16 mouse cellular contexts compared by ENCODE assay signal in genomic region chr19:8870381-8870780, GRCm38 (mm10). TPM values are rescaled to one million over a fixed set of nuclear protein-coding genes. Genes with fewer than 3 reads are reported as not detected.
A peak's percentile ranks its signal among the peaks of the same experiment; 100 is the strongest.
DNase-seq lines count a peak whose midpoint lies in the region; ATAC-seq and TF ChIP-seq lines count a peak whose summit lies in the region.
"Not testable (repeated sequence)": the region's sequence is repeated elsewhere in the genome, so short reads cannot be mapped to it uniquely, and the experiment has no call there.
"Had no signal": no experiment of that assay in that cellular context is flagged by ENCODE, and none has a peak within 500 bp of the region (broad histone marks: within the 10 kb centered on the region; RNA-seq: fewer than 3 reads in every experiment).

No protein-coding gene starts in this region.

- 64% methylated on average over 3 of the region's 3 CpGs for WGBS in forebrain, embryonic 13.5 days
- 79% methylated on average over 3 of the region's 3 CpGs for WGBS in heart, embryonic 16.5 days
- WGBS in intestine, embryonic 14.5 days: 87% methylated on average over 3 of the region's 3 CpGs
- WGBS in limb, embryonic 13.5 days: 85% methylated on average over 3 of the region's 3 CpGs
- 56% methylated on average over 3 of the region's 3 CpGs for WGBS in liver, postnatal 0 days (ENCODE audit: insufficient replicate concordance)
- whole genome bisulfite sequencing in midbrain, embryonic 15.5 days: 79% methylated on average over 3 of the region's 3 CpGs
- 75% methylated on average over 1 of the region's 3 CpGs for WGBS in stomach, postnatal 0 days

- H3K4me1 ChIP-seq in MEL (ENCODE audit: control insufficient read depth in 1 of 2, insufficient read depth in 2 of 2, low read length in 2 of 2): peaks cover 10 to 21% of the 10 kb centered on the region in 2 experiments; a peak in 3 of 4 replicates
- H3K4me1 ChIP-seq in forebrain, embryonic 13.5 days: peaks cover 13% of the 10 kb centered on the region
- H3K4me1 ChIP-seq in heart, embryonic 16.5 days (ENCODE audit: control insufficient read depth, insufficient read depth, low read length); intestine, embryonic 14.5 days (replicated peaks; ENCODE audit: control insufficient read depth, insufficient read depth, low read length); limb, embryonic 13.5 days; stomach, postnatal 0 days (replicated peaks; ENCODE audit: control insufficient read depth, insufficient read depth): not testable (repeated sequence)
- peaks cover 11% of the 10 kb centered on the region; the same call in 1 of the 2 replicates for H3K4me1 ChIP-seq in liver, postnatal 0 days (ENCODE audit: insufficient read depth)
- peaks cover 15% of the 10 kb centered on the region for H3K4me1 ChIP-seq in midbrain, embryonic 15.5 days

- peaks cover 8 to 26% of the 10 kb centered on the region in 2 experiments for H3K36me3 ChIP-seq in MEL (ENCODE audit: control insufficient read depth in 1 of 2, insufficient read depth in 2 of 2, low read length in 2 of 2)
- peaks cover 24% of the 10 kb centered on the region for H3K36me3 ChIP-seq in forebrain, embryonic 13.5 days (ENCODE audit: poor library complexity, severe bottlenecking)
- peaks cover 21% of the 10 kb centered on the region for H3K36me3 ChIP-seq in heart, embryonic 16.5 days (ENCODE audit: control insufficient read depth, insufficient read depth)
- peaks cover 25% of the 10 kb centered on the region for H3K36me3 ChIP-seq in intestine, embryonic 14.5 days (ENCODE audit: control insufficient read depth, insufficient read depth, low read length)
- H3K36me3 ChIP-seq in limb, embryonic 13.5 days: peaks cover 25% of the 10 kb centered on the region
- peaks cover 18% of the 10 kb centered on the region for H3K36me3 ChIP-seq in liver, postnatal 0 days (replicated peaks; ENCODE audit: insufficient read depth, low read length)
- H3K36me3 ChIP-seq in midbrain, embryonic 15.5 days (replicated peaks): peaks cover 21% of the 10 kb centered on the region
- H3K36me3 ChIP-seq in stomach, postnatal 0 days (ENCODE audit: control insufficient read depth, insufficient read depth, low read length): peaks cover 18% of the 10 kb centered on the region

- H3K79me2 ChIP-seq in MEL (ENCODE audit: control insufficient read depth, insufficient read depth, low read length, poor library complexity): peaks cover 15% of the 10 kb centered on the region

- peak overlapping the region; percentile 96; the same call in 1 of the 2 replicates for H3K4me2 ChIP-seq in forebrain, embryonic 13.5 days
- peak overlapping the region; percentile 63 for H3K4me2 ChIP-seq in heart, embryonic 16.5 days (ENCODE audit: low read depth, low read length)
- peak overlapping the region; percentile 59 for H3K4me2 ChIP-seq in intestine, embryonic 14.5 days (ENCODE audit: low read length)
- peak overlapping the region; percentile 92 for H3K4me2 ChIP-seq in limb, embryonic 13.5 days (replicated peaks)
- H3K4me2 ChIP-seq in liver, postnatal 0 days (ENCODE audit: low read depth, low read length): peak overlapping the region; percentile 77
- peak overlapping the region; percentile 91 for H3K4me2 ChIP-seq in midbrain, embryonic 15.5 days
- H3K4me2 ChIP-seq in stomach, postnatal 0 days (replicated peaks; ENCODE audit: low read depth): peak overlapping the region; percentile 93; the same call in 1 of the 2 replicates

- H3K27ac ChIP-seq in MEL (ENCODE audit: control insufficient read depth, low read depth, low read length): peak overlapping the region; percentile 74; the same call in 1 of the 2 replicates
- H3K27ac ChIP-seq in forebrain, embryonic 13.5 days; heart, embryonic 16.5 days (ENCODE audit: low read length); intestine, embryonic 14.5 days (ENCODE audit: low read depth); limb, embryonic 13.5 days; midbrain, embryonic 15.5 days; stomach, postnatal 0 days (replicated peaks): not testable (repeated sequence)
- peak overlapping the region; percentile 86 for H3K27ac ChIP-seq in liver, postnatal 0 days (ENCODE audit: low read depth)

- not testable (repeated sequence) for H3K27me3 ChIP-seq in MEL (ENCODE audit: control insufficient read depth in 1 of 2, insufficient read depth in 2 of 2, low read length in 2 of 2); forebrain, embryonic 13.5 days; heart, embryonic 16.5 days (ENCODE audit: control insufficient read depth, insufficient read depth, low read length); intestine, embryonic 14.5 days (replicated peaks; ENCODE audit: control insufficient read depth, insufficient read depth, low read length); limb, embryonic 13.5 days; liver, postnatal 0 days (ENCODE audit: insufficient read depth, low read length); midbrain, embryonic 15.5 days (replicated peaks); stomach, postnatal 0 days (ENCODE audit: control insufficient read depth, insufficient read depth, low read length)

- ATAC-seq in forebrain, embryonic 13.5 days; heart, embryonic 16.5 days (replicated peaks; ENCODE audit: extremely low read depth, insufficient read depth, low FRiP score); intestine, embryonic 14.5 days (replicated peaks; ENCODE audit: low FRiP score, low TSS enrichment, low read depth); limb, embryonic 13.5 days (ENCODE audit: low FRiP score, low read depth); liver, postnatal 0 days; midbrain, embryonic 15.5 days (replicated peaks); stomach, postnatal 0 days (ENCODE audit: low FRiP score, low TSS enrichment): not testable (repeated sequence)

- H3K9me3 ChIP-seq in MEL (replicated peaks; ENCODE audit: insufficient read depth, low read length); forebrain, embryonic 13.5 days (replicated peaks); heart, embryonic 16.5 days (replicated peaks; ENCODE audit: control insufficient read depth, low read length); intestine, embryonic 14.5 days (ENCODE audit: control insufficient read depth, low read length); limb, embryonic 13.5 days; liver, postnatal 0 days (ENCODE audit: low read length); midbrain, embryonic 15.5 days; stomach, postnatal 0 days (ENCODE audit: control insufficient read depth, low read length): not testable (repeated sequence)

- DNase-seq in MEL (ENCODE audit: low read depth, low spot score); intestine, embryonic 14.5 days (ENCODE audit: low spot score); liver, postnatal 0 days; stomach, postnatal 0 days (ENCODE audit: low spot score): not testable (repeated sequence)

- TF ChIP-seq CTCF in MEL (IDR thresholded peaks at IDR 0.05 in 2 of 3, conservative IDR thresholded peaks at IDR 0.05 in 1 of 3; ENCODE audit: control insufficient read depth in 1 of 3, insufficient read depth in 1 of 3, low read depth in 2 of 3, low read length in 3 of 3, poor library complexity in 1 of 3, severe bottlenecking in 1 of 3); liver, postnatal 0 days (IDR thresholded peaks at IDR 0.05; ENCODE audit: low read depth); stomach, postnatal 0 days (IDR thresholded peaks at IDR 0.05; ENCODE audit: low read depth): not testable (repeated sequence)

- TF ChIP-seq POLR2A in MEL (IDR thresholded peaks at IDR 0.05; ENCODE audit: control insufficient read depth in 1 of 2, insufficient read depth in 1 of 2, low read depth in 1 of 2, low read length in 2 of 2, poor library complexity in 1 of 2): not testable (repeated sequence)

- not testable (repeated sequence) for TF ChIP-seq EP300 in MEL (IDR thresholded peaks at IDR 0.05; ENCODE audit: low read depth in 1 of 2, low read length in 2 of 2); liver, postnatal 0 days (IDR thresholded peaks at IDR 0.05; ENCODE audit: low read depth); stomach, postnatal 0 days (optimal IDR thresholded peaks at IDR 0.05)

- not testable (repeated sequence) for TF ChIP-seq RAD21 in MEL (IDR thresholded peaks at IDR 0.05; ENCODE audit: low read depth, low read length)

- peak overlapping the region; percentile 69 to 94 for H3K4me3 ChIP-seq in MEL (ENCODE audit: control insufficient read depth in 1 of 2, insufficient read depth in 1 of 2, low read depth in 2 of 2, low read length in 2 of 2)
- peak overlapping the region; percentile 98; the same call in 1 of the 2 replicates for H3K4me3 ChIP-seq in forebrain, embryonic 13.5 days
- H3K4me3 ChIP-seq in heart, embryonic 16.5 days (ENCODE audit: low read length); intestine, embryonic 14.5 days (ENCODE audit: low read depth, low read length); stomach, postnatal 0 days (ENCODE audit: low read depth, low read length): not testable (repeated sequence)
- peak overlapping the region; percentile 99; the same call in 1 of the 2 replicates for H3K4me3 ChIP-seq in limb, embryonic 13.5 days
- H3K4me3 ChIP-seq in liver, postnatal 0 days (ENCODE audit: low read depth, low read length): peak overlapping the region; percentile 96
- peak overlapping the region; percentile 93; the same call in 1 of the 2 replicates for H3K4me3 ChIP-seq in midbrain, embryonic 15.5 days

- H3K9ac ChIP-seq in MEL (ENCODE audit: control insufficient read depth, low read depth, low read length, poor library complexity, severe bottlenecking): peak overlapping the region; percentile 82
- not testable (repeated sequence) for H3K9ac ChIP-seq in forebrain, embryonic 13.5 days; heart, embryonic 16.5 days (ENCODE audit: low read length); intestine, embryonic 14.5 days (ENCODE audit: low read length); limb, embryonic 13.5 days; stomach, postnatal 0 days (ENCODE audit: low read length)
- peak overlapping the region; percentile 98 for H3K9ac ChIP-seq in liver, postnatal 0 days (replicated peaks)
- H3K9ac ChIP-seq in midbrain, embryonic 15.5 days: 0 out of 2 replicates have a peak overlapping the region, but pooled peaks have one; percentile 97

RNA-seq across cellular contexts. Expression of gene Ubxn1, which starts 0.9 kb away (rescaled TPM):
- 179 and 187 TPM in 2 replicates for total RNA-seq in MEL (2012; rRNA removed)
- polyA plus RNA-seq in MEL (2012; ENCODE audit: insufficient read depth in 1 of 2, insufficient read length in 2 of 2, low read depth in 1 of 2, low replicate concordance in 2 of 2, missing spikeins in 1 of 2): 100 to 1,000 TPM in 1 of 2 experiments, not detected in 1; 366 TPM
- polyA plus RNA-seq in forebrain, embryonic 13.5 days (2015; fragmentation: Nextera tagmentation; extraction: Ambion mirVana): 188 and 194 TPM in 2 replicates
- 130 and 133 TPM in 2 replicates for polyA plus RNA-seq in heart, embryonic 16.5 days (2015; fragmentation: Nextera tagmentation; extraction: Ambion mirVana)
- 162 and 166 TPM in 2 replicates for polyA plus RNA-seq in intestine, embryonic 14.5 days (2014; fragmentation: Nextera tagmentation; extraction: Ambion mirVana)
- 179 TPM in 2 replicates for polyA plus RNA-seq in limb, embryonic 13.5 days (2015; fragmentation: Nextera tagmentation; extraction: Ambion mirVana)
- polyA plus RNA-seq in liver, postnatal 0 days (2015; fragmentation: Nextera tagmentation; extraction: Ambion mirVana): 147 TPM in 2 replicates
- 138 and 142 TPM in 2 replicates for polyA plus RNA-seq in midbrain, embryonic 15.5 days (2015; fragmentation: Nextera tagmentation; extraction: Ambion mirVana)
- 195 TPM in 2 replicates for polyA plus RNA-seq in stomach, postnatal 0 days (2015; fragmentation: Nextera tagmentation; extraction: Ambion mirVana)

RNA-seq across cellular contexts. Expression of gene Uqcc3, which starts 10.3 kb away (rescaled TPM):
- total RNA-seq in MEL (2012; rRNA removed): 46.3 and 49.4 TPM in 2 replicates
- 10 to 100 TPM in 1 of 2 experiments, not detected in 1; 55.0 TPM for polyA plus RNA-seq in MEL (2012; ENCODE audit: insufficient read depth in 1 of 2, insufficient read length in 2 of 2, low read depth in 1 of 2, low replicate concordance in 2 of 2, missing spikeins in 1 of 2)
- polyA plus RNA-seq in forebrain, embryonic 13.5 days (2015; fragmentation: Nextera tagmentation; extraction: Ambion mirVana): 61.8 and 64.6 TPM in 2 replicates
- 62.7 and 64.0 TPM in 2 replicates for polyA plus RNA-seq in heart, embryonic 16.5 days (2015; fragmentation: Nextera tagmentation; extraction: Ambion mirVana)
- polyA plus RNA-seq in intestine, embryonic 14.5 days (2014; fragmentation: Nextera tagmentation; extraction: Ambion mirVana): 57.1 and 63.9 TPM in 2 replicates
- polyA plus RNA-seq in limb, embryonic 13.5 days (2015; fragmentation: Nextera tagmentation; extraction: Ambion mirVana): 66.7 and 70.4 TPM in 2 replicates
- 48.6 and 52.6 TPM in 2 replicates for polyA plus RNA-seq in liver, postnatal 0 days (2015; fragmentation: Nextera tagmentation; extraction: Ambion mirVana)
- polyA plus RNA-seq in midbrain, embryonic 15.5 days (2015; fragmentation: Nextera tagmentation; extraction: Ambion mirVana): 61.4 and 62.7 TPM in 2 replicates
- polyA plus RNA-seq in stomach, postnatal 0 days (2015; fragmentation: Nextera tagmentation; extraction: Ambion mirVana): 81.2 and 85.2 TPM in 2 replicates

RNA-seq across cellular contexts. Expression of gene Lbhd1, which starts 13.2 kb away (rescaled TPM):
- total RNA-seq in MEL (2012; rRNA removed): 10.3 and 15.5 TPM in 2 replicates
- polyA plus RNA-seq in MEL (2012; ENCODE audit: insufficient read depth in 1 of 2, insufficient read length in 2 of 2, low read depth in 1 of 2, low replicate concordance in 2 of 2, missing spikeins in 1 of 2): 100 to 1,000 TPM in 1 of 2 experiments, 10 to 100 TPM in 1; 46.5 to 123 TPM
- polyA plus RNA-seq in forebrain, embryonic 13.5 days (2015; fragmentation: Nextera tagmentation; extraction: Ambion mirVana): 73.6 and 85.7 TPM in 2 replicates
- 25.2 and 42.5 TPM in 2 replicates for polyA plus RNA-seq in heart, embryonic 16.5 days (2015; fragmentation: Nextera tagmentation; extraction: Ambion mirVana)
- 78.6 and 79.2 TPM in 2 replicates for polyA plus RNA-seq in intestine, embryonic 14.5 days (2014; fragmentation: Nextera tagmentation; extraction: Ambion mirVana)
- 93.0 and 93.2 TPM in 2 replicates for polyA plus RNA-seq in limb, embryonic 13.5 days (2015; fragmentation: Nextera tagmentation; extraction: Ambion mirVana)
- polyA plus RNA-seq in liver, postnatal 0 days (2015; fragmentation: Nextera tagmentation; extraction: Ambion mirVana): 27.5 and 31.3 TPM in 2 replicates
- polyA plus RNA-seq in midbrain, embryonic 15.5 days (2015; fragmentation: Nextera tagmentation; extraction: Ambion mirVana): 36.5 and 37.7 TPM in 2 replicates
- polyA plus RNA-seq in stomach, postnatal 0 days (2015; fragmentation: Nextera tagmentation; extraction: Ambion mirVana): 47.2 and 47.8 TPM in 2 replicates

RNA-seq across cellular contexts. Expression of gene Gm49403, which starts 13.3 kb away (rescaled TPM):
- not detected in 2 replicates for total RNA-seq in MEL (2012; rRNA removed)
- not detected for polyA plus RNA-seq in MEL (2012; ENCODE audit: insufficient read depth in 1 of 2, insufficient read length in 2 of 2, low read depth in 1 of 2, low replicate concordance in 2 of 2, missing spikeins in 1 of 2)
- polyA plus RNA-seq in forebrain, embryonic 13.5 days (2015; fragmentation: Nextera tagmentation; extraction: Ambion mirVana): not detected in 2 replicates
- not detected in 2 replicates for polyA plus RNA-seq in heart, embryonic 16.5 days (2015; fragmentation: Nextera tagmentation; extraction: Ambion mirVana)
- not detected in 2 replicates for polyA plus RNA-seq in intestine, embryonic 14.5 days (2014; fragmentation: Nextera tagmentation; extraction: Ambion mirVana)
- polyA plus RNA-seq in limb, embryonic 13.5 days (2015; fragmentation: Nextera tagmentation; extraction: Ambion mirVana): not detected in 2 replicates
- not detected in 2 replicates for polyA plus RNA-seq in liver, postnatal 0 days (2015; fragmentation: Nextera tagmentation; extraction: Ambion mirVana)
- polyA plus RNA-seq in midbrain, embryonic 15.5 days (2015; fragmentation: Nextera tagmentation; extraction: Ambion mirVana): not detected in 2 replicates
- polyA plus RNA-seq in stomach, postnatal 0 days (2015; fragmentation: Nextera tagmentation; extraction: Ambion mirVana): not detected in 2 replicates
- total RNA-seq: adrenal gland, postnatal 25 days; gastrocnemius, adult 18-20 months; heart, adult 18-20 months; layer of hippocampus, postnatal 10 days; left cerebral cortex, postnatal 14 days had no signal
- polyA plus RNA-seq: forebrain, embryonic 14.5 days; spleen, adult 2 months; urinary bladder, adult 2 months had no signal

RNA-seq across cellular contexts. Expression of gene 1810009A15Rik, which starts 18.3 kb away (rescaled TPM):
- 171 and 184 TPM in 2 replicates for total RNA-seq in MEL (2012; rRNA removed)
- polyA plus RNA-seq in MEL (2012; ENCODE audit: insufficient read depth in 1 of 2, insufficient read length in 2 of 2, low read depth in 1 of 2, low replicate concordance in 2 of 2, missing spikeins in 1 of 2): 100 to 1,000 TPM in 1 of 2 experiments, not detected in 1; 189 TPM
- 92.5 and 97.7 TPM in 2 replicates for polyA plus RNA-seq in forebrain, embryonic 13.5 days (2015; fragmentation: Nextera tagmentation; extraction: Ambion mirVana)
- polyA plus RNA-seq in heart, embryonic 16.5 days (2015; fragmentation: Nextera tagmentation; extraction: Ambion mirVana): 39.7 and 54.5 TPM in 2 replicates
- polyA plus RNA-seq in intestine, embryonic 14.5 days (2014; fragmentation: Nextera tagmentation; extraction: Ambion mirVana): 92.8 and 95.9 TPM in 2 replicates
- 94.0 and 96.6 TPM in 2 replicates for polyA plus RNA-seq in limb, embryonic 13.5 days (2015; fragmentation: Nextera tagmentation; extraction: Ambion mirVana)
- 30.5 and 32.5 TPM in 2 replicates for polyA plus RNA-seq in liver, postnatal 0 days (2015; fragmentation: Nextera tagmentation; extraction: Ambion mirVana)
- polyA plus RNA-seq in midbrain, embryonic 15.5 days (2015; fragmentation: Nextera tagmentation; extraction: Ambion mirVana): 40.2 and 44.3 TPM in 2 replicates
- polyA plus RNA-seq in stomach, postnatal 0 days (2015; fragmentation: Nextera tagmentation; extraction: Ambion mirVana): 48.2 and 49.9 TPM in 2 replicates
